Mouse (Mus musculus) frontal cortex, postnatal 25 days (tissue): Measurements from ENCODE around the gene Gjb3.

Source experiments
- DNase-seq, 2 experiments: peaks; one replicate each; pipeline ENCODE4 v3.0.0; 2022; ENCODE audit warnings: low spot score in 2 of 2

The Gjb3 gene

DNA sequence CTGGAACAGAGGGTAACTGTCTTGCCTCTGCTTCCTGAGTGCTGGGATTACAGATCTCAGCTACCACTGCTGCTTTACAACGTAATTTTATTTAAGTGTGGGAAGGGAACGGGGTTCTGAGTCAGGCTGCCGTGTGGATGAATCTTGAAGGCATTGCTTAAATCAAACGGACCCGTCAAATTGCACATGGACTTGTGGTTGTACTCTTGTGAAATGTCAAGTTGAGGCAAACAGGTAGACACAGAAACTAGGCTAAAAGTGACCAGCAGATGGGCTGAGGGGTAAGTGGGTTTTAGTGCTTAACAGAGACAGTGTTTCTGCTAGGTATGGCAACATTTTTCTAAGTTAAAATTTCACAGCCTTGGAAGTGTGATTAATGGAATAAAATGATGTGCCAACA, 7.0 kb upstream of the Gjb3 start:
- DNase-seq, result no peak

DNA sequence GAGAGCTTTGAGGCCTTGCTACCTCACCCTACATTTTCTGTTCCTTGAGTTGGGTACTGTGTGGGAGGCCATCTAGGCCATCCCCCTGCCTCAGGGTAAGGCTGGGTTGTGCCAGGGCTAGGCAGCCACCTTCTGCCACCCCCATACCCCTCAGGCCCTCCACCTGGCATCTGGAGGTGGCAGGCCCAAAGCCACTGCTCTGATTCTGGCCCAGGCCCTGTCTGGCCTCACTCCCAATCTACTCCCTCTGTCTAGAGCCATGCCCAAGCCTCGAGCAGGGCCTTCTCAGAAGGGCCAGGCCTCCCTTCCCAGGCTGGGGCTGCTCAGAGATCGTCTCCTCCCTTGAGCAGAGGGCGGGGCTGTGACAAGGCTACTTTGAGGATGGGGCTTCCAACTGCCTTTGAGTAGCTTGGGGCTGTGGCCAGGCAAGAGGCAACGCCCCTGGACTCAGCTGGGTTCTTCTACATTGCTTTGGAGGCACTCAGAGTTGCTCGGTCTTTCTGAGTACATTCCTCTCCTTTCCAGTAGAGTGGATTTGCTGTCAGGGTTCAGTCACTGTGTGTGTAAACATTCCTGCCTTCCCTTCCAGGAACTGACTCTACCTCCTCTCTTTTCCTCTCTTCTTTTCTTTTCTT, 4.3 kb upstream of the Gjb3 start:
- no peak for DNase-seq

DNA sequence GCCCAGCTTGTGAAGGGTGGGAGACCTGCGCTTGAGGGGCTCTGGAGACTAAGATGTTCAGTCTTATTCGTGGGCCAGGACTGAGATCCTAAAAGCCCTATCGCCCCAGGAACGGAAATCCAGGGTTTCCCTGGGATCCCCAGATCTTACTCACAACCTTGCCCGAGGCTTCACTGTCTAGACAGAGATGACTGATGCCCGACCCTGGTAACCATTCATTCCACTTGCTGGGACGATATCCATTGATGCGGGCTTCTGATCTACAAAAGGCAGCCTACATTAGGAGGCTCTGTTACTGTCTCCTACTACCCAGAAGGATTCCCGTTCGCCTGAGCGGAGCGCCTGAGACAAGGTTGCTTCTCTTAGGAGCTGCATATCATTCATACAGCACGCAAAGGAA, 527 bp upstream of the Gjb3 start:
- DNase-seq, result no peak

DNA sequence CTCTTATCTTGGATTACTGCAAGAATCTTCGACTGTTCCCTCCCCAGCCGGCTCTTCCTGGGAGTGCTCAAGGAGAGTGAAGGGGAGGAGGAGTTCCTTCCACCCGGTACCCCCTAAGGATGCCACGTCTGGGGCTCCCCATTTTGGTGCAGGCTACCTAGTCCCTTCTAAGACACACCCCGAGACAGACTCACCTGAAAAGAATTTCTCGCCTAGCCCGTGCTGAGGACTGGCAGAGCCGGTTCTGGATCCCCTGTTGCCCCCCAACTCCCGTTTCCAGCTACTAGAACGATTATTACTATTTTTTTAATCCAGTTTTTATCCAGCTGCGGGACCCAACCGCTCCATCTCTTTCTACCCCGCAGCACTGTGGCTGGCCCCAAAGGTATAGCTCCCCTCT, 893 bp downstream of the Gjb3 start:
- no peak for DNase-seq

DNA sequence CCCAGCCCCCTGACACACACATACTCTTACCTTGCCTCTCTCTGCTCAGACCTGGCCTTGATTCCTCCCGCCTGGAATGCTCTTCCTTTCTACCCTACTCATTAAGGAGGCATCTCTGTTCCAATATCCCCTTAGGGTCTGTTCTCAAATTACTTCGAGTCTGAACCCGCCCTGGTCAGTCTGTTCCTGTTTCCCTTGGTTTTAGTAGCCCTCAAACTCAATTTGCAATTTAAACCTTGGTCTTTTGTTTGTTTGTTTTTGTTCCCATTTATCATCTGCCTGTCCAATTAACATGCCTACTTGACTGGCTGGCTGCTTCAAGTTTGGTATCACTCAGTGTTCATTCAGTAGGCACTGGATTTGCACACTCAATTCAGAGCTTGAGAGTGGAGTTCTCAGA, 1.6 kb downstream of the Gjb3 start:
- DNase-seq, result no peak

DNA sequence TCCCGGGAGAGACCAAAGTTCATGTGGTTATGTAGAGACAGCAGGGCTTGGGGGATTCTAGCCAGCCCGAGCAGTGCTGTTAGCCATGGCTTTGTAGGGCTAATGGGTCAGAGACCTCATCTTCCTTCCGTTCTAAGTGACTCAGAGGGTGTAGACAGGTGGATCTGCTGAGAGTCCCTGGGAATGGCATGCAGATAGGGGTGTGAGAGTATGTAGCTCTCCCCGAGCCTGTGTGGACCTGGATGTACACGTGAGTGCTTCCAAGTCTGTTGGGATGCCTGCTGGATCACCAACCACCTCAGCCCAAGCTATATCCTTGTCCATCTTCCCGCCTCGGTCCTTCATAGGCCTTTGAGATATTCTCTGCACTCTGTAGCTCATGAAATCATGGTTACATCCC, 2.3 kb downstream of the Gjb3 start:
- no peak for DNase-seq

DNA sequence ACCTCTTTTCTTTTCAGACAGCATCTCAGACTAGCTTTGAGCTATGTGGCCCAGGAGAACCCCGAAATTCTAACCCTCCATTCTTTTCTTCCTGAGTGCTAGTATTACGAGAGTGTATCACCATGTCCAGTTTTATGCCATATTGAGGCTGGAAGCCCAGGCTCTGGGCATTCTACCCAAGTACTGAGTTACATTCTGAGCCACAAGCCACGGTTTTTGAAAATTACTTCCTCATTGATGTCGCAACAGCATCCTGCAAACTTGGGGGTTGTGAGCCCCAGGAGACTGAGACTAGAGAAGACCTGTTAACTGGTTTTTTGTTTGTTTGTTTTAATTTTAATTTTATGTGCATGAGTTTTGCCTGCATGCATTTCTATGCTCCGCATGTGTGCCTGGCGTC, 2.9 kb downstream of the Gjb3 start:
- DNase-seq, result no peak

DNA sequence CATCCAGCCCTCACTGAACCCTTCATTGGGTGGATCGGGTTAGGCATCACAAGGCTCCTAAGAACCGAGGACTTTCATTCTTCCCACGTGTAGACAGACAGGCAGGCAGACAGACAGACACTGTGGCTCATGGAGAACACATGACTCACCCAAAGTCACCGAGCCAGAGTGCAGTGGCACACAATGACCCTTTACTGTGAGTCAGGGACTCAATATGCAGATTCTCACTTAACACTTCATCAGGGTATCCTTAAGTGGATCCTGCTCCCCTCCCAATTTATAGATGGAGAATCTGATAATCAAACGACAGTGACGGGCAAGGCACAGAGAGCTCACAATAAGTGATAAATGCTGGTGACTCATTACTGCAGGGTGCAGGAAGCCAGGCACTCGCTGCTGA, 3.4 kb downstream of the Gjb3 start:
- DNase-seq, result no peak

DNA sequence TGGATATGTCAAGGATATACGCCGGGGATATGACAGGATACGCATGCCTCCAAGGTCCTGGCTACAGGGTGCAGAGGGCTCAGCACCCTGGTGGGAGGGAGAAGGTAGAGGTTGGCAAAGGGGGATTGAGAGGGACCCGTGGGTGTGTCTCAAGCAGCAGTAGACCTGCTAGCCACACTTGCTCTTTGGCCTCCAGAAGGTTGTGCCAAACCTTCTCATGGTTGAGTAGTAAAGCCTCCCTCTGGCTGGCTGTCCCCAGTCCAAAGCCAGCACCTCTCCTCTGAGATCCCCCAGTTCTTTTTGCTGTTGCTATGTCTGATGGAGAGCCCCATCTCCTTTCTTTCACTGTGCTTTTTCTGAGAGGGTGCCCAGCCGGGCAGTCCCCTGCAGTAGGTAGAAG, 5.4 kb downstream of the Gjb3 start:
- DNase-seq, result no peak

DNA sequence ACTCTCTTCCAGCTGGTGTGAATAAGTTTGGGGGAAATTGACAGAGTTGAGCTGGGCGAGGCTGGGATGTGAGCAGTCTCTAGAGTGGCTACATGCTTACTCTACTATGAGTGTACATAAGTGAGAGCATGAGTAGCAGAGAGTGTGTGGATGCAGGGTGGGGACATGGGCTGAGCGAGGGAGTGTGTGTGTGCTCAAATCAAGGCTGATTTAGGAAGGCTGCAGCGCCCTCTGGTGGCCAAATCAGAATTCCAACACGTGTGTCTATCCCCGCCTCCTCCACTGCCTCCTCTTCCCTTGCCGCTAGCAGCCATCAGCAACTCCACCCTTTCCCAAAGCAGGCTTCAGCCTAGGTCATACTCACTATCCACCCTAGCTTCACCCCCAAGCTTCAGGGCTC, 5.9 kb downstream of the Gjb3 start:
- DNase-seq, result peak; percentile 75 to 76

DNA sequence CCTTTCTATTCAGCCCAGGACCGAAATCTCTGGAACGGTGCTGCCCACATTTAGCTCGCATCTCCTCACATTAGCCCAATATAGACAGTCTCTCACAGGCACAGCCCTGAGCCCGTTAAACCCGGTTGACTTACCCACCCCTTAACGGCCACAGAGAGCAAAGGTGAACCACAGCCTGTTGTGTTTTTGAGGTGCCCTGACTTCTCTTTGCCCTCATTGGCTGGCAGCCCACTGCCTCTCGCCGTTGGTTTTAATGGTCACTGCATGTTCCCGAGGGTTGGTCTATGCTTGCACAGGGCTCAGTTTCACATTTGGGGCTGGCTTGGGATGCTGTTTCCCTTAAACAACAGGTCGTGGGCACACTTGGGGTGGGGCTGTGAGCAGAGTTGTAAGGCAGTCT, 6.3 kb downstream of the Gjb3 start:
- no peak for DNase-seq

DNA sequence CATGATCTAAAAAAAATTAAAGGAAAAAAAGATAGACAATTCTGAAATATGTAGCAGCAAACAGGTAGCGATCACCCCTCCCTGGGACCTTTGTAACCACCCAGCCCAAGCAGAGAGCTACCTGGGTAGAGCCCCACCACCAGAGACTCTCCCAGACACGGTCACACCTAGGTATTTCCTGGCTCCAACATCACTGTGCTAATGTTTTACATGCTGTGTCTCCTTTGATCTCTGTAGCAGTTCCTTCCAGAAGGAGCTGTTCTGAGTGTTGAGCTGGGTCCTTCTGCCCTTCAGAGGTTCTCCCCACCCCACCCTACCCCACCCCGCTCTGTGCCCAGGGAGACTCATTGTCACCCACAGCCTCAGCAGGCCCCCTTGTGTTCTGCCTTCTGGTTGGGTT, 7.0 kb downstream of the Gjb3 start:
- DNase-seq, result no peak

DNA sequence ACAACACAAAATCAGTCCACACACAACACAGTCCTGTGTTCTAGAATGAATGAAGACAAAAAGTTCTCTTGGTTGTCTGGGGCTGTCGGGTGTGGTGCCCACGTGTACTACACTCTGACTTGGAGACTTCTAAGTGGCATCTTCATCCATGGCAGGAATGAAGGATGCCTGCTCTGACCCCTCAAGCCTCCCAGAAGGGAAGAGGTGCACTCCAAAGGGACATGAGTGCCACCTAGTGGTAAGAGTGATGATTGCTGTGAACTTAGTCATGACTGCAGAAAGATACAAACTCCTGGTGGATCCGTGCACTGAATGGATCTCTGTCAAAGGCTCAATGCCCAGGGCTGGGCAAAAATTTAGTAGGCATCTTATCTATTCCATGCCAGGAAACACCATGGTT, 11.0 kb downstream of the Gjb3 start:
- DNase-seq, result peak in 1 of 2 experiments; percentile 50

DNA sequence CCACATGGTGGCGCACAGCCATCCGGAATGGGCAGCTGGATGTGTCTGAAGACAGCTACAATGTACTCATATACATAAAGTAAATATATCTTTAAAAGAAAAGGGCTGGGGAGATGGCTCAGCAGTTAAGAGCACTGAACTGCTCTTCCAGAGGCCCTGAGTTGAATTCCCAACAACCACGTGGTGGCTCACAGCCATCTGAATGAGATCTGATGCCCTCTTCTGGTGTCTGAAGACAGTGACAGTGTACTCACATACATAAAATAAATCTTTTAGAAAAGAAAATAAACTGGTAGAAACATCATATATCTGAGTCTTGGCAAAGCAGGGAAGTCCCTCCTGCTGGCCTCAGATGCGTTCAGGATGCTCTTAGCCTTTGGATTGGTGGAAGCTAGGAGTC, 13.5 kb downstream of the Gjb3 start:
- no peak for DNase-seq

DNA sequence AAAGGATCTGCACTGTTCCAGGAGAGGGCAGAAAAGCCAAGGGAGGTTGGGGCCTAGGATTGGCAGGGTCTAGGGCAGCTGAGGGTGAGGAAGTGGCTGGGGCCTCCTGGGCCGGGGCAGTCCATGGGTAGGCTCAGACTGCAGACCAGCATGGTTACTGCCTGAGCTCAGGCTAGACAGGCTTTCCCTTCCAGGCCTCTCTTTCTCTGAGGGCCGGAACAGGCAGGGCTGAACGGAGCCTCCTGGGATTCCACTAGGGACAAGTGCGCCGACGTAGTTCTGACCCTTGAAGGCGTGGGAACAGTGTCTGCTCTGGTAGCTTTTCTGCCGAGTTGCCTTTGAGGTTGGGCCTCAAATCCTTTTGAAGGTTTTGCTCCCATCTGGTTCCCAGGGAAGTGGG, 14.9 kb downstream of the Gjb3 start:
- DNase-seq, result no peak

DNA sequence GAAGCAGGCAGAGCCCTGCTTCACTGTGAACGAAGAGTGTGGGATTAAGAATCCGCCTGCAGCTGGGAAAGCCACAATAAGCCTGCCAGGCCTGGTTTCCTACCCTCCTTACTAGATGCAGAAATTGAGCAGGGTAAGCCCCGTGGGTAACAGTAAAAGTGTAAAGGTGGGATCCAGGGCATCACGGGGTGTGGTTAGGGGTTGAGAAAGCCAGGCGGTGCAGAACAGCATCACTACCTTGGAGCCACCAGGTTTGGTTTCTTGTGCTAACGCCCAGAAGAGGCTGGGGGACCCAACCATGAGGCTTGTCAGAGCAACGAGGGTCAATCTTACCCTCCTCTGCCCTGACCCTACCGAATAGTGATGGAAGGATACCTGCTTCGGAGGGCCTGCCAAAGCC, 16.1 kb downstream of the Gjb3 start:
- DNase-seq, result no peak

DNA sequence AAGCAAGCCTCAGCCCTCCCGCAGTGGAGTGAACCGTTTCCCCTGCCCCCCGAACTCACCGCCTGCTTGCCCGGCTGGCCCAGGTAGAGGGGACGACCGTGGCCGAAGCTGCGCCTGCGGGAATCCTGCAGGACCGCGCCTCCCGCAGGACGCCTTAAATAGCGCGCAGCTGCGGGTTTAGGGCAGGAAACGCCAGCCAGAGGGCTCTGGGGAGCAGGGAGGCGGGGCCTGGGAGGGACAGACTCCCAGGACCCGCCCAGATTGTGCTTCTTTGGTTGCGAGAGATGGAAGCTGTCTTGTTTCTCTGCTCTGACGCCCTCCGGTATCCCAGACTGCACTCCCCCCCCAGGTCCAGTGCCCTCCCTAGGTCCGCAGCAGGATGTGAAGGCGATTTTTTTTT, 16.8 kb downstream of the Gjb3 start, which contains the start of gene Gja4:
Gene Gja4 (minus strand): TSS at position 179 of the 400 bp plus-strand sequence.
- peak in 1 of 2 experiments; percentile 32 for DNase-seq

DNA sequence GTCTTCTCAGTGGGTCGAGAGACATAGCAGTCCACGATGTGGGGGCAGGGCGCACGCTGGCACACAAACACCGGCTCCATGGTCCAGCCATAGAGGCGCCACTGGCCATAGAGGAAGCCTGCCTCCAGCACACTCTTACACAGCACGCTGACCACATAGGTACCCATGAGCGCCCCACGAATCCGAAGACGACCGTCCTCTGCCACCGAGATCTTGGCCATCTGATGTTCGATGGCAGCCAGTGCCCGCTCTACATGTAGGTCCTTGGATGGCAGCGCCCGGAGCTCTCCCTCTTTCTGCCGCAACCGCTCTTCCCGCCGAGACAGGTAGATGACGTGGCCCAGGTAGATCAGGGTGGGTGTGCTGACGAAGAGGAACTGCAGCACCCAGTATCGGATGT, 18.3 kb downstream of the Gjb3 start:
- no peak for DNase-seq

DNA sequence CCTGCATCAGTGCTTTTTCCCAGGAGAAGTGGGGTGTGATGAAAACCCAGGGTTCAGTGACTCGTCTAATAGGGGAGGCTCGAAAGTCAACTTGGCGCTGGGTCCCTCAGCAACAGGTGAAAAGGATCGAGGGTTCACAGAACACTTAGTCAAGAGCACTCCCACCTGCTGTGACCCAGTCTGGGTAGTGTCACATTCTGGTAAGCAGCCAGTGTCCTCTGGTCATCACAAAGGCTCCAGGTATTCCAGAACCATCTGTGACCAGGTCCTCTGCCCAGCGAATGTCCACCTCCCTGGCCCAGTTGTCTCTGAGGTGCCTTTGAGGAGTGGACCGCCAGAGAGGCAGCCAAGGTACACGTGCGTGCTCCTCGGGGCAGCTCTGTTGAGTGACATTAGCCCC, 19.1 kb downstream of the Gjb3 start:
- DNase-seq, result no peak

DNA sequence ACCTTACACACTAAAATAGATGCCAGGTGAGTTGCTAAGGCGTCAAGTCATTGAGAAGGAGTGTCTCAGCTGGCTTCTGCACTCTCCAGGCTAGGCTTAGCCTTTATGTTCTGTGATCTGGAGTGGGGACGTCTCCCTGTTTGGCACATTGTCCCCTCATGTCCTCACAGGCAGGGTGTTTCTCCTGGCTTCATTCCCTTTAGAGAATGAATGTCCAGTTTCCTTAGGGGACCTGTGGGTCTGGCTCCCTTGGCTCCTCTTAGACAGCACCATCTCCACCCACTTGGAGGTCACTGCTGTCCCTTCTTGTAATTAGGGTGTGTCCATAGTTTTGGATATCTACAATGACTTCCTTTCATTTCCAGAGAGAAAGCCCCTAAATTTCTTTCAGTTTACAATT, 23.7 kb downstream of the Gjb3 start:
- no peak for DNase-seq

DNA sequence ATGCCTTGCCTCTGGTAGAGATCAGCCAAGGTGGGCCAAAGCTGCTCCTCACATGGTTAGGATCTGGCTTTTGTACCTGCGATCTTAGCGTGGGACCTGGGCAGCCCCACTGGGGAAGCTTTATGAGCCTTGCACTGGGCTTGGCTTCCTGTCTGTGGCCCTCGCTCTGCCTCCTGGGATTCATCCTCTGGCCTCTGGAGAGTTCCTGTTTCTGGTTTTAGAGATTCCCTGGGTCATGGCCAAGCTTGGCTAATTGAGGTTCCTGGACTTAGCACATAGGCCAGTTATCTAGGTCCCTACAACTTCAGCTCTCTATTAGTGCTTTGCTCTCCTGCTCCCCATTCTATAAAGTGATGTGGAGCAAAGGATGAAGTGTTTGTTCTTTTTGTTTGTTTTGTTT, 26.8 kb downstream of the Gjb3 start:
- DNase-seq, result no peak

DNA sequence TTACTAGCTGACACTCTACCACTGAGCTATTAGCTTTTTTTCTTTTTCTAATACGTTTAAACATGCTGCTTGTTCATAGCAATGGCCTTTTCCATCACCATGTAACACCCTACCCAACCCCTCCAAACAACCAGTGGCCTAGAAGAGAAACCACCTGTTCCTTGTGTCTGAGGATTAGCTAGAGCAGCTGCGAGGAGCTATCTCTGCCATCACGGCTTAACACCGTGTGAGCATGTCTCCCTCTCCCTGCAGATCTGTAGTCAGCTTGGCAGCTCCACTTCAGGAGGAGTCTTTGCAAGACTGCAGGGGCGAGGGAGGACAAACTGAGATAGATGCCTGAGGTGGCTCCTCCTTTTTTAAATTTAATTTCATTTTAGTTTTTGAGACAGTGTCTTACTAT, 30.1 kb downstream of the Gjb3 start:
- no peak for DNase-seq

DNA sequence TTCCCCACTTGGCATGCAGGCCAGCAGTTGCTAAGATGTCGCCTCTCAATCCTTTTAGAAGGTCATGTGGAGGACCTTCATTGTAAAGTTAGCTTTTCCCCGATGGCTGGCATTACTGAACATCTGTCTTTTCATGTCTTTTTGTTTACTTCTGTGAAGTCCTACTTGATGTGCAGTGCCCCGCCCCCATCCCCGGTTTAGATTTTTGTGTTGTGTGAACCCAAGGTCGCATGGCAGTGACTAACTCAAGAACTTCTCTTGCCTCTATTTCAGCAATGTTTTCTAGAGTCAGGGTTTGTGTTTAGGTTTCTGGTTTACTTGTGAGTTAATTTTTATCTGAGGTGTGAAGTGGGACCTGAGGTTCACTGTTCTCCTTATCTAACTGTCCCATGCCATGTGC, 38.0 kb downstream of the Gjb3 start:
- no peak for DNase-seq

DNA sequence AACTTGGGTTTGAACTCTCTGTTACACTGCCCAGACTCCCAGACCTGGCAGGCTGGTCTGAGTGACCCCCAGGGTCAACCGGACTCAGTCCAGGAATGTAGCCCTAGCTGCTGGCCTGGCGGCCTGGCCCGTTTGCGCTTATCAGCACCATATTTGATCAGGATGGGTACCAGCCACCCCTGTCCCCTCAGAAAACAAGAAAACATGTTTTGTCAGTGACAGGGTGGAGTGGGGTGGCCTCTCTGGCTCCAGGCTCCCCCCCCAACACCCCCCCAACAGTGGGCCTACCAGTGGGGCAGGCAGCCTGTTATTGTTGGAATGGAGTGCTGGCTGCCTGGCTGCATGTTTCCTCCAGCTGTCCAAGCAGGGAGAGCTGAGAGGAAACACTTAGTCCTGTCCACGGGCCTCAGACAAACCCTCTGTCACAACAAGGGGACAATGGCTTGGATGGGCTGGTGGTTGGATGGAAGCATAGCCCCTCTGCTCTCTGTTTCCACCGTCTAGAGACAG, 41.5 kb downstream of the Gjb3 start:
- no peak for DNase-seq
